Mouse (Mus musculus): Measurements from ENCODE around the gene Grk3. TPM values are rescaled to one million over a fixed set of nuclear protein-coding genes. Genes with fewer than 3 reads are reported as not detected.

Grk3 gene
- polyA plus RNA-seq, 1 experiment from 2014 or later, result 10.6 TPM

GRCm38 (mm10) chr5:113030082-113030481, 14.5 kb upstream of the Grk3 start:
- WGBS, result 66% methylated on average over 3 of the region's 3 CpGs
- Histone ChIP-seq H3K9me3 (no peaks in the 10 kb centered on the region), H3K27ac (no peak overlapping the region), H3K27me3 (ENCODE audit: insufficient read depth, poor library complexity, severe bottlenecking) (0 out of 2 replicates have a peak, but pooled peaks cover 7% of the 10 kb centered on the region), H3K4me1 (peaks cover under 1% of the 10 kb centered on the region; the same call in 1 of the 2 replicates), H3K4me3 (no peak overlapping the region), H3K36me3 (no peaks in the 10 kb centered on the region)
- no peak for DNase-seq (ENCODE audit: low spot score)

- H3K36me3 ChIP-seq, result no peaks in the 10 kb centered on the region
- H3K4me1 ChIP-seq, result peaks cover 12% of the 10 kb centered on the region
- no peak overlapping the region for H3K4me3 ChIP-seq
- 0 out of 2 replicates have a peak, but pooled peaks cover 5% of the 10 kb centered on the region for H3K27me3 ChIP-seq (ENCODE audit: insufficient read depth, poor library complexity, severe bottlenecking)
- 78% methylated on average over 5 of the region's 5 CpGs for WGBS
- H3K27ac ChIP-seq, result no peak overlapping the region
- no peak for DNase-seq (ENCODE audit: low spot score)
- H3K9me3 ChIP-seq, result no peaks in the 10 kb centered on the region
Measured at GRCm38 (mm10) chr5:113026706-113027105, 11.1 kb upstream of the Grk3 start.

GRCm38 (mm10) chr5:113024154-113024764, 8.7 kb upstream of the Grk3 start:
- H3K27me3 ChIP-seq (ENCODE audit: insufficient read depth, poor library complexity, severe bottlenecking), result no peaks in the 10 kb centered on the region
- peak overlapping the region; percentile 19; the same call in 1 of the 2 replicates for H3K4me3 ChIP-seq
- H3K4me1 ChIP-seq, result peaks cover 18% of the 10 kb centered on the region
- H3K9me3 ChIP-seq, result no peaks in the 10 kb centered on the region
- 52% methylated on average over 18 of the region's 18 CpGs for WGBS
- peak overlapping the region; percentile 49 for H3K27ac ChIP-seq
- DNase-seq (ENCODE audit: low spot score), result no peak
- H3K36me3 ChIP-seq, result no peaks in the 10 kb centered on the region

DNA sequence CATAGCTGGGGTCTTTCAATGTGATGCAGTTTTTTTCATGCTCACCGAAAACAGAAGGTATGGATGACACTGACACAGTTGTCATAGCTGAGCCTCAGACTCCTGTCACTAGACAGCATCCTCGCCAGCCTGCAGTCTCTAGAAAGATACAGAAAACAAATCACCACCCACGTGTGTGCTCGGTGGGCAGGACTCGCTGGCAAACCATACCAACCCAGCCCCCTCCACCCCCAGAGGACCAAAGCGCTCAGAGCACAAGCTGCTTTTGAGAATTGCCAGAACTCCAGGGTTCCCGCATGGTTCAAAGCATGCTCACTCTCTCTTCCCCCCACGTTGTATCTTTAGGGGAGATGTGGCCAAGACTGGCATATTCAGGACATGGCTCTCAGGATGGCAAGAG, 2.6 kb upstream of the Grk3 start:
- peaks cover 50% of the 10 kb centered on the region for H3K4me1 ChIP-seq
- no peaks in the 10 kb centered on the region for H3K9me3 ChIP-seq
- H3K27ac ChIP-seq, result peak overlapping the region; percentile 44
- WGBS, result 51% methylated on average over 8 of the region's 8 CpGs
- 0 out of 2 replicates have a peak, but pooled peaks cover 3% of the 10 kb centered on the region for H3K27me3 ChIP-seq (ENCODE audit: insufficient read depth, poor library complexity, severe bottlenecking)
- H3K4me3 ChIP-seq, result no peak overlapping the region
- H3K36me3 ChIP-seq, result no peaks in the 10 kb centered on the region
- no peak for DNase-seq (ENCODE audit: low spot score)

DNA sequence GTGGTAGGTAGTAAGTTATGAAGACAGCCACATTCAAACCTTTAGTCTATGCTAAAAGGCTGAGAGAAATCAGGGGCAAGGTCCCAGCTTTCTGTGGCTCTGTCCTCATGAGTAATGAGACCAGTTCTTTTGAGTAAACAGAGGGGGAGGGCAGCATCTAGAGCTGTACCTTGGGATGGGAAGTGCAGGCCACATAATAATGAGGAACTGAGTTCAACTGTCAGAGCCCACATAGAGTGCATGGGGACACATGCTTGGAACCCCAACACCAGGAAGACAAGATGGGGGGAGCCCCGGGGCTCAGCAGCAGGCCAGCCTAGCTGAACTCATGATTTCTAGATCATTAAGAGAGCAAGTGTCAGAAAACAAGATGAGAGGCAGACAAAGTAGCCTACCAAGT, 1.4 kb upstream of the Grk3 start:
- 67% methylated on average over 1 of the region's 1 CpGs for WGBS

GRCm38 (mm10) chr5:113014808-113015235, 769 bp downstream of the Grk3 start:
- WGBS, result 3% methylated on average over 13 of the region's 14 CpGs
- H3K36me3 ChIP-seq, result peaks cover 4% of the 10 kb centered on the region; the same call in 1 of the 2 replicates
- peak overlapping the region; percentile 90 for H3K27ac ChIP-seq
- H3K4me3 ChIP-seq, result peak overlapping the region; percentile 74
- no peaks in the 10 kb centered on the region for H3K9me3 ChIP-seq
- peaks cover 51% of the 10 kb centered on the region for H3K4me1 ChIP-seq
- DNase-seq (ENCODE audit: low spot score), result no peak
- 0 out of 2 replicates have a peak, but pooled peaks cover 3% of the 10 kb centered on the region for H3K27me3 ChIP-seq (ENCODE audit: insufficient read depth, poor library complexity, severe bottlenecking)

More for the DNA sequence above, 1.4 kb upstream of the Grk3 start:
- Histone ChIP-seq H3K9me3 (no peaks in the 10 kb centered on the region), H3K36me3 (peaks cover 4% of the 10 kb centered on the region; the same call in 1 of the 2 replicates), H3K4me1 (peaks cover 51% of the 10 kb centered on the region), H3K4me3 (no peak overlapping the region), H3K27me3 (ENCODE audit: insufficient read depth, poor library complexity, severe bottlenecking) (0 out of 2 replicates have a peak, but pooled peaks cover 3% of the 10 kb centered on the region), H3K27ac (no peak overlapping the region)
- DNase-seq (ENCODE audit: low spot score), result no peak

DNA sequence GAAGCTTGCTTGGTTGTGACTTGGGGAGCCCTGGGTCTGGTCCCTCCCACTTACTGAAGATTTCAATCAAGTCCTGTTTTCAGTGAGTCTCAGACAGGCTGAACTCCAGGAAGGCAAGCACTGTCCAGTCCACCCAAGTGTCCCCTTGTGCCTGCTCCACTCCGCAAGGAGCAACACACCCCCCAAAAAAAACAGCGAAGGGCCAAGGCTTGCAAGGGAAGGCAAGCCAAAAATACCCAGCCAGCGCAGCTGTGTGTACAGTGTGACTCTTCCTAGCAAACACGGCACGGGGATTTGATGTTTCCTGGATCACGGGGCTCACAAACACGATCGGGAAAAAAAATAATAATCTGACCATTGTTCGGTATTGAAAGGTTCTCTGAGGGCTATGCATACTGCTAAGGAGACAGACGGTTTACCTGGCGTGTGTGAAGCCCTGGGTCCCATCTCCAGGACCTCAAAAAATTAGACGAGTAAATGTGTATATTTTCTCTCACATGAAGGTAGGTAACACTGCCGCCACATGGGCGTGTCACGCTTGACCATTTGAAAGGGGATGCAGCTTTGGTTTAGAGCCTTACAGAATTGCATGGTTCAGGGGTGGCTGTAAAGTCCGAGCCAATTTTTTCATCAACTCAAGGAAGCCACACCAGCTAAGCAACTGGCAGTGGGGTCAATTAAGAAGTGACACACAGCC, 1.3 kb downstream of the Grk3 start:
- DNase-seq (ENCODE audit: low spot score), result no peak
- Histone ChIP-seq H3K4me1 (peaks cover 57% of the 10 kb centered on the region), H3K9me3 (no peaks in the 10 kb centered on the region), H3K4me3 (peak overlapping the region; percentile 74), H3K36me3 (peaks cover 4% of the 10 kb centered on the region; the same call in 1 of the 2 replicates), H3K27me3 (ENCODE audit: insufficient read depth, poor library complexity, severe bottlenecking) (0 out of 2 replicates have a peak, but pooled peaks cover 3% of the 10 kb centered on the region), H3K27ac (no peak overlapping the region)
- 57% methylated on average over 16 of the region's 16 CpGs for WGBS

GRCm38 (mm10) chr5:113011926-113012325, 3.7 kb downstream of the Grk3 start:
- Histone ChIP-seq H3K4me3 (no peak overlapping the region), H3K27me3 (ENCODE audit: insufficient read depth, poor library complexity, severe bottlenecking) (0 out of 2 replicates have a peak, but pooled peaks cover 3% of the 10 kb centered on the region), H3K36me3 (peaks cover 4% of the 10 kb centered on the region; the same call in 1 of the 2 replicates), H3K4me1 (peaks cover 66% of the 10 kb centered on the region), H3K27ac (no peak overlapping the region; the same call in 1 of the 2 replicates), H3K9me3 (no peaks in the 10 kb centered on the region)
- DNase-seq (ENCODE audit: low spot score), result no peak
- WGBS, result 81% methylated on average over 10 of the region's 10 CpGs

DNA sequence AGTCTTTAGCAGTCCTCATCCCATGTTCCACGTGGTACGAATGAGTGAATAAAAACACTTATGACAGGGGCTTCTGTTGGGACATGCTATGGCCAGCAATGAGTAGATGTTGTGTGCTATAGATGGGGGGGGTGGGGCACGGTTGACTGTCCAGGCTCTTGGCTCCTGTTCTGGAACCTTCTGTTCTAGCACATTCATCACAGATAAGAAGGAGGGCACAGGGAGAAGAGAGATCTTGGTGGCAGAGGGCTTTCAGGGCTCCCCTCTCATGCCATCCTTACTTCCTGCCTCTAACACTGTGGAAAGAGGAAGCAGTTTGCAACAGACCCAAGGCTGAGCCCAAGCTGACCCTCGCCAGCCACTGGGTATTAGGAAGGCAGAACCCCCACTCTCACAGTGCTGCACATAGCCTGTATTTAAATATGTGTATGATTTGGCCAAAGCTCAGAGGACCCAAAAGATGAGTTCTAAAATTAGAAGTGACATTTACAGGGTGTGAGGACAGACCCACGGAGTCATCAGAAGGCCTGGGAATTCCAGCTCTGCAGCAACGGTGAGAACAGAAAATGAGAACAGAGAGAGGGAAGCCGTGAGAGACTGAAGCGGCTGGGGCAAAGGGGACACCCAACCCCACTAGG, 6.3 kb downstream of the Grk3 start:
- no peaks in the 10 kb centered on the region for H3K27me3 ChIP-seq (ENCODE audit: insufficient read depth, poor library complexity, severe bottlenecking)
- no peaks in the 10 kb centered on the region for H3K9me3 ChIP-seq
- no peak overlapping the region for H3K4me3 ChIP-seq
- H3K27ac ChIP-seq, result peak overlapping the region; percentile 48; the same call in 1 of the 2 replicates
- 68% methylated on average over 8 of the region's 8 CpGs for WGBS
- no peak for DNase-seq (ENCODE audit: low spot score)
- peaks cover 67% of the 10 kb centered on the region for H3K4me1 ChIP-seq
- H3K36me3 ChIP-seq, result peaks cover 4% of the 10 kb centered on the region; the same call in 1 of the 2 replicates

DNA sequence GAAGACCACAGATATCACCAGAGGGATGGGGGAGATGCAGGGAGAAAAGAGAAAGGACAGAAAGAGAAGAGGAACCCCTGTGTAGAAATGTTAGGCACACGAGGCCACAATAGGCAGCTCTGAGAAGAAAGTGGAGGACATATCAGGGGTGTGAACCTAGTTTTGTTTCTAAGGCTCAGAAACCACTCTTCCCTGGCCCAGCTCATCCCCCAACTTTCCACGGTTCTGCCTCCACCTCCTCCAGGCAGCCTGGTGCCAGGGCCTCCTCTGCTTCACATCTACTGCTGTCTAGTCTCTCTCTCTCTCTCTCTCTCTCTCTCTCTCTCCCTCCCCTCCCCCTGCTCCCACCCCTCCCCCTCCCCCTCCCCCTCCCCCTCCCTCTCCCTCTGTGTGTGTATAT, 7.1 kb downstream of the Grk3 start:
- peaks cover 59% of the 10 kb centered on the region for H3K4me1 ChIP-seq
- 62% methylated on average over 2 of the region's 2 CpGs for WGBS

GRCm38 (mm10) chr5:113006997-113007396, 8.6 kb downstream of the Grk3 start:
- no peaks in the 10 kb centered on the region for H3K27me3 ChIP-seq (ENCODE audit: insufficient read depth, poor library complexity, severe bottlenecking)
- H3K4me1 ChIP-seq, result peaks cover 63% of the 10 kb centered on the region
- no peaks in the 10 kb centered on the region for H3K36me3 ChIP-seq
- no peak overlapping the region for H3K27ac ChIP-seq
- no peak for DNase-seq (ENCODE audit: low spot score)
- 78% methylated on average over 7 of the region's 7 CpGs for WGBS
- H3K4me3 ChIP-seq, result no peak overlapping the region
- no peaks in the 10 kb centered on the region for H3K9me3 ChIP-seq

More for the DNA sequence above, 7.1 kb downstream of the Grk3 start:
- DNase-seq (ENCODE audit: low spot score), result no peak
- H3K27me3 ChIP-seq (ENCODE audit: insufficient read depth, poor library complexity, severe bottlenecking), result no peaks in the 10 kb centered on the region
- peak overlapping the region; percentile 22; the same call in 1 of the 2 replicates for H3K27ac ChIP-seq
- H3K9me3 ChIP-seq, result no peaks in the 10 kb centered on the region
- H3K4me3 ChIP-seq, result no peak overlapping the region
- peaks cover 4% of the 10 kb centered on the region; the same call in 1 of the 2 replicates for H3K36me3 ChIP-seq

DNA sequence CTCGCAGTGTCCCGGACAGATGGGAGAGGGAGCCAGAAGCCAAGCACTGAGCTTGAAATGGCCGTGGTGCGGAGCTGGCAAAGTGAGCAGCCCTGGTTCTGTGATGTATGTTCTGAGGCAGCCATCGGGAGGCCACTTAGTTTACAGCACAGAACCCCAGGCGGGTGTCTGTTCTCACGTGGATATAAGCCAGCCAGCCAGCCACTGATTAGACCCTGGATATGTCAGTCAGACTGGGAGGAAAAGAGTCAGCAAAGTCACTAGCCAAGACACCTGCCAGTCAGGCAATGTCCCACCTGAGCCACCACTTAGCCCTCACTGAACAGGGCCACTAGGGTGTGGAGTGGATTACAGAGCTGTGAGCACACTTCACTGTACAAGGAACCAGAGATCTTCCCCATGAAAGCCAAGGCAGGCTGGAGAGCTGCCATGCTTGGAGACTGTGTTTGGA, 9.6 kb downstream of the Grk3 start:
- 74% methylated on average over 7 of the region's 7 CpGs for WGBS
- no peak for DNase-seq (ENCODE audit: low spot score)
- H3K4me3 ChIP-seq, result no peak overlapping the region
- H3K36me3 ChIP-seq, result no peaks in the 10 kb centered on the region
- H3K9me3 ChIP-seq, result no peaks in the 10 kb centered on the region
- H3K27ac ChIP-seq, result no peak overlapping the region
- H3K27me3 ChIP-seq (ENCODE audit: insufficient read depth, poor library complexity, severe bottlenecking), result no peaks in the 10 kb centered on the region
- H3K4me1 ChIP-seq, result peaks cover 62% of the 10 kb centered on the region
